Mouse (Mus musculus) embryonic facial prominence, embryonic 14.5 days (tissue): ENCODE results near the gene P4hb. TPM values are rescaled to one million over a fixed set of nuclear protein-coding genes. Genes with fewer than 3 reads are reported as not detected.

Experiments
- ATAC-seq: fragments of 200-750 bp; cut with Nextera tagmentation; 2 replicates; pipeline ENCODE4 v1.8.0; 2017; ENCODE audit warnings: low read depth, moderate number of reproducible peaks, moderate TSS enrichment
- DNase-seq: peaks from one replicate; pipeline ENCODE4 v3.0.0-alpha.2; 2015; ENCODE audit warnings: low spot score
- H3K27ac ChIP-seq: fragments of 300-500 bp; sonication (generic); replicated peaks from 2 replicates; pipeline ENCODE4 v1.5.1; 2014; ENCODE audit warnings: low read depth, mild to moderate bottlenecking, low read length, moderate library complexity
- H3K27me3 ChIP-seq: fragments of 300-500 bp; sonication (generic); replicated peaks from 2 replicates; pipeline ENCODE4 v1.6.1; 2014; ENCODE audit warnings: low read length; ENCODE audit not compliant: control insufficient read depth, insufficient read depth
- H3K36me3 ChIP-seq: fragments of 300-500 bp; sonication (generic); 2 replicates; pipeline ENCODE4 v1.6.1; 2014; ENCODE audit warnings: low read length, mixed read lengths; ENCODE audit not compliant: control insufficient read depth, insufficient read depth
- H3K4me1 ChIP-seq: fragments of 300-500 bp; sonication (generic); 2 replicates; pipeline ENCODE4 v1.6.1; 2014; ENCODE audit warnings: antibody characterized with exemption, low read length; ENCODE audit not compliant: control insufficient read depth, insufficient read depth
- H3K4me2 ChIP-seq: fragments of 300-500 bp; sonication (generic); 2 replicates; pipeline ENCODE4 v1.6.1; 2014; ENCODE audit warnings: low read depth, mild to moderate bottlenecking, low read length, moderate library complexity, mixed read lengths
- H3K4me3 ChIP-seq: fragments of 300-500 bp; sonication (generic); 2 replicates; pipeline ENCODE4 v1.5.1; 2014; ENCODE audit warnings: low read depth, mild to moderate bottlenecking, low read length
- H3K9ac ChIP-seq: fragments of 300-500 bp; sonication (generic); 2 replicates; pipeline ENCODE4 v1.6.1; 2014; ENCODE audit warnings: low read depth, mild to moderate bottlenecking, low read length, moderate library complexity, mixed read lengths
- H3K9me3 ChIP-seq: fragments of 300-500 bp; sonication (generic); 2 replicates; pipeline ENCODE4 v1.6.1; 2016; ENCODE audit warnings: low read length; ENCODE audit not compliant: control insufficient read depth
- WGBS: fragments of 180-500 bp; shearing (Covaris S2); extraction: QIAGEN DNeasy Blood & Tissue Kit; methylation state at CpG from one replicate; pipeline ENCODE4 v1.1.7; 2014; 5-methylcytosine and 5-hydroxymethylcytosine counted together
- polyA plus RNA-seq: library from polyadenylated mRNA; unstranded; fragments of >200 nt; fragmentation: Nextera tagmentation; extraction: Ambion mirVana; gene quantifications from 2 replicates; pipeline ENCODE4 v1.2.1, GENCODE M21; 2014

Gene P4hb
- polyA plus RNA-seq, 1 experiment from 2014 or later, result 996 TPM

- Histone ChIP-seq H3K4me3 (no peak overlapping the region), H3K9ac (0 out of 2 replicates have a peak overlapping the region, but pooled peaks have one; percentile 36), H3K9me3 (no peaks in the 10 kb centered on the region), H3K4me1 (peaks cover 16% of the 10 kb centered on the region), H3K4me2 (no peak overlapping the region), H3K27ac (no peak overlapping the region), H3K27me3 (no peaks in the 10 kb centered on the region), H3K36me3 (peaks cover 33% of the 10 kb centered on the region)
- DNase-seq (no peak), ATAC-seq (no peak)
- WGBS, result 74% methylated on average over 9 of the region's 10 CpGs
Measured at GRCm38 (mm10) chr11:120578024-120578693, 5.1 kb upstream of the P4hb start.

DNA sequence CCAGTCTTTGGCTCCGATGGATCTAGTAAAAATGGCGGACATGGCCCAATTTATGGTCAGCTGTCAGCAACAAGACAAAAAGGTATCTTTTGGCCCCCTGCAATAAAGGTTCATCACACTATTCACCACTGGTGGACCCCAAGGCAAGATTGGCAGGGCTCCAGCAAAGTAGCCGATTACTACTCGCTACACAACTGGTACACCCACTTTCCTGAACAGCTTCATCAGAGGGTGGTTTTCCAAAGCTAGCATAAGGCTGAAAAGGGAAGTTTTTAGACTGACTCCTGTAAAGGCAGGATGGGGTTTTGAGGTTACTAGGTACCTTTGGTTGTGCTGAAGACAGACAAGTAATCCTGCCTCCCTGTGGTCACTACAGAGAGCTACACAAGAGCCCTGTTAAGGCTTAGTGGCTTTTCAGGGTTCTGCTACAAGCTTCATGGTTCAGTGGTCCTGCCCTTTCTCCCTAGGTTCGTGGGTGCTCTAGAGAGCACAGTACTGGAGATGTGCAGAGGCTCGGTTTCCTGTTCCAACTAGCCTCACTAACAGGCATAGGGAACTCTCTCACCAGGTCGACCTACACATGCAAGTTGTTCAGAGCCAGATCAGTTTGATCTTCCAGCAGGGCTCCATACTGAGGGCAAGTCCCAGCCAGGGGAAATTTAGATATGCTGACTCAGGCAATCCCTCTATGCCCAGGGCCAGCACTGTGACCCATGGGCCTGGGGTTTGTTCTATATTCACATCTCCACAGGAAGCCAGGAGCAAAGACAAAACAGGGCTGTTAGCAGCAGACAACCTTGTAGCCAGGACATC, 4.4 kb upstream of the P4hb start:
- 81% methylated on average over 7 of the region's 7 CpGs for WGBS
- H3K36me3 ChIP-seq, result peaks cover 33% of the 10 kb centered on the region
- H3K9ac ChIP-seq, result 0 out of 2 replicates have a peak overlapping the region, but pooled peaks have one; percentile 36
- no peak overlapping the region for H3K4me2 ChIP-seq
- H3K27ac ChIP-seq, result no peak overlapping the region
- peaks cover 16% of the 10 kb centered on the region for H3K4me1 ChIP-seq
- H3K9me3 ChIP-seq, result no peaks in the 10 kb centered on the region
- H3K27me3 ChIP-seq, result no peaks in the 10 kb centered on the region
- DNase-seq (no peak), ATAC-seq (no peak)
- H3K4me3 ChIP-seq, result no peak overlapping the region

GRCm38 (mm10) chr11:120576365-120576981, 3.4 kb upstream of the P4hb start:
- Histone ChIP-seq H3K9me3 (no peaks in the 10 kb centered on the region), H3K4me2 (no peak overlapping the region), H3K4me1 (peaks cover 19% of the 10 kb centered on the region), H3K9ac (no peak overlapping the region), H3K36me3 (peaks cover 34% of the 10 kb centered on the region), H3K27me3 (no peaks in the 10 kb centered on the region), H3K4me3 (no peak overlapping the region), H3K27ac (no peak overlapping the region)
- WGBS, result 86% methylated on average over 3 of the region's 3 CpGs
- DNase-seq, result no peak
- no peak for ATAC-seq

- no peak overlapping the region for H3K27ac ChIP-seq
- peaks cover 25% of the 10 kb centered on the region for H3K4me1 ChIP-seq
- no peak overlapping the region for H3K4me2 ChIP-seq
- DNase-seq (no peak), ATAC-seq (no peak)
- no peaks in the 10 kb centered on the region for H3K27me3 ChIP-seq
- no peak overlapping the region for H3K9ac ChIP-seq
- no peaks in the 10 kb centered on the region for H3K9me3 ChIP-seq
- no peak overlapping the region for H3K4me3 ChIP-seq
- H3K36me3 ChIP-seq, result peaks cover 40% of the 10 kb centered on the region
Measured at GRCm38 (mm10) chr11:120575940-120576339, 2.9 kb upstream of the P4hb start.

GRCm38 (mm10) chr11:120575046-120575445, 2.0 kb upstream of the P4hb start:
- peaks cover 47% of the 10 kb centered on the region for H3K36me3 ChIP-seq
- WGBS, result 77% methylated on average over 2 of the region's 2 CpGs
- no peak for ATAC-seq
- no peak overlapping the region for H3K4me2 ChIP-seq
- H3K4me3 ChIP-seq, result no peak overlapping the region
- no peaks in the 10 kb centered on the region for H3K9me3 ChIP-seq
- no peak overlapping the region for H3K27ac ChIP-seq
- no peak for DNase-seq
- H3K27me3 ChIP-seq, result no peaks in the 10 kb centered on the region
- H3K4me1 ChIP-seq, result peaks cover 20% of the 10 kb centered on the region
- H3K9ac ChIP-seq, result 0 out of 2 replicates have a peak overlapping the region, but pooled peaks have one; percentile 97

DNA sequence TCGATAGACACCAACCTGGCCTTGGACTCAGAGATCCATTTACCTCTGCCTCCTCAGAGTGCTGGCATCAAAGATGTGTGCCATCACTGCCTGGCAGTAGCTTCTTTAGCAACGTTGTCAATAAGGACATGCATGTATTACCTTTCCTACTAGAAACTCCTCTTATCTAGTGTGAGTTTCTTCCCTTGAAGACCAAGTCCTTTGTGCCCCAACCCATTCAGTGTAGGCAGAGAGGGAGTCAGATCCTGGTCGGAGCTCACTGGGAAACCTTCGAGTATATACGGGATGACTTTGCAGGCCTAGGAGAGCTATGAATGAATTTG, 1.2 kb upstream of the P4hb start:
- Histone ChIP-seq H3K36me3 (peaks cover 46% of the 10 kb centered on the region), H3K9ac (peak overlapping the region; percentile 97), H3K4me3 (peak overlapping the region; percentile 83), H3K27ac (peak overlapping the region; percentile 96), H3K9me3 (no peaks in the 10 kb centered on the region), H3K4me2 (peak overlapping the region; percentile 92), H3K4me1 (peaks cover 17% of the 10 kb centered on the region), H3K27me3 (no peaks in the 10 kb centered on the region)
- 40% methylated on average over 5 of the region's 5 CpGs for WGBS
- DNase-seq (no peak), ATAC-seq (no peak)

DNA sequence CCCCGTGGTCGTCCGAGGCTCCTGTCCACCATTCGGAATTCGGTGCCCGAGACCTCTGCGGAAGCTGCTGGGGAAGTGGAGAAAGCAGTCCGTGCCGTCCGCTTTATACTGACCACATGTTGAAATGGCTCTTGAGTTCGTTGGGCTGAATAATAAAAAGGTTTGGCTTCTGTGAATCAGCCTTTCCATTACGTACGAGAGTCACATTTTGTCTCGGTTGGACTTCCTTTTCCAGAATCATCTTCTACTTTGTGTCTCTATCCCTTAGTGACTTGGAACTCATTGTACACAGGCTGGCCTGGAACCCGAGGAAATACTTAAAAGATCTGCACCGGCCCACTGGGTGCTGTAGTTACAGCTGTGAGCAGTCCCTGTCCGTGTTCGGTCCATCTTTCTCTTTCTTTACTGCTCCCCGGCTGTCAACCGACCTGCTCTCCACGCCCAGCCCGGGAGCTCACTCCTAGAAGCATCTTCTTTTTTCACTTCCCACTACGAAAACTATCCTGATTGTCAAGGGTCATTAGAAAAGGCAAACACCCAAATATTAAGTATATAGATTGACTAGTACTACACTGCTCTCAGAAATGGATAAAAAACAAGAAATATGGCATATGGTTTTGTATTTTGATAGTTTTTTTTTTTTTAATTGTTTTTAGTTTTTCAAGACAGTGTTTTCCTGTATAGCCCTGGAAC, 678 bp upstream of the P4hb start:
- peaks cover 46% of the 10 kb centered on the region for H3K36me3 ChIP-seq
- no peak for ATAC-seq

GRCm38 (mm10) chr11:120572417-120572751, 669 bp downstream of the P4hb start:
- H3K9ac ChIP-seq, result peak overlapping the region; percentile 97
- 2% methylated on average over 10 of the region's 24 CpGs for WGBS
- peaks cover 46% of the 10 kb centered on the region for H3K36me3 ChIP-seq
- no peaks in the 10 kb centered on the region for H3K27me3 ChIP-seq
- H3K4me1 ChIP-seq, result peaks cover 17% of the 10 kb centered on the region
- peak overlapping the region; percentile 83 for H3K4me3 ChIP-seq
- H3K27ac ChIP-seq, result peak overlapping the region; percentile 80
- H3K9me3 ChIP-seq, result no peaks in the 10 kb centered on the region
- H3K4me2 ChIP-seq, result peak overlapping the region; percentile 92
- peak; percentile 13 for ATAC-seq
- DNase-seq, result no peak

More for the DNA sequence above, 678 bp upstream of the P4hb start:
- peak overlapping the region; percentile 97 for H3K9ac ChIP-seq
- peak overlapping the region; percentile 96 for H3K27ac ChIP-seq
- no peak for DNase-seq
- peak overlapping the region; percentile 83 for H3K4me3 ChIP-seq
- peak overlapping the region; percentile 92 for H3K4me2 ChIP-seq
- WGBS, result 1% methylated on average over 23 of the region's 23 CpGs
- no peaks in the 10 kb centered on the region for H3K9me3 ChIP-seq
- H3K4me1 ChIP-seq, result peaks cover 17% of the 10 kb centered on the region
- H3K27me3 ChIP-seq, result no peaks in the 10 kb centered on the region
